8 mouse cellular contexts compared by ENCODE assay signal in genomic region chr19:42794914-42795613, GRCm38 (mm10). TPM values are rescaled to one million over a fixed set of nuclear protein-coding genes. Genes with fewer than 3 reads are reported as not detected.
DNase-seq lines count a peak whose midpoint lies in the region; ATAC-seq lines count a peak whose summit lies in the region.

No protein-coding gene starts in this region.

- no peak overlapping the region for H3K27ac ChIP-seq in heart, embryonic 14.5 days (replicated peaks in 1 of 2; ENCODE audit: control insufficient read depth in 1 of 2, insufficient read depth in 1 of 2, low read depth in 2 of 2, low read length in 2 of 2)
- no peak overlapping the region for H3K27ac ChIP-seq in liver, embryonic 12.5 days
- H3K27ac ChIP-seq in stomach, embryonic 14.5 days (ENCODE audit: low read length), result 0 out of 2 replicates have a peak overlapping the region, but pooled peaks have one; percentile 44

- H3K9me3 ChIP-seq in heart, embryonic 14.5 days (ENCODE audit: control insufficient read depth, low read length), result no peaks in the 10 kb centered on the region
- no peaks in the 10 kb centered on the region for H3K9me3 ChIP-seq in liver, embryonic 12.5 days (replicated peaks)
- H3K9me3 ChIP-seq in stomach, embryonic 14.5 days (ENCODE audit: control insufficient read depth, low read depth, low read length), result no peaks in the 10 kb centered on the region

- peak overlapping the region; percentile 48 for H3K9ac ChIP-seq in heart, embryonic 14.5 days (ENCODE audit: low read length)
- no peak overlapping the region for H3K9ac ChIP-seq in liver, embryonic 12.5 days
- H3K9ac ChIP-seq in stomach, embryonic 14.5 days (replicated peaks; ENCODE audit: low read depth, low read length), result no peak overlapping the region

- H3K4me3 ChIP-seq in heart, embryonic 14.5 days (ENCODE audit: control insufficient read depth in 1 of 2, insufficient read depth in 1 of 2, low read depth in 1 of 2, low read length in 2 of 2), result peak overlapping the region; percentile 46 to 51
- peak overlapping the region; percentile 28 for H3K4me3 ChIP-seq in liver, embryonic 12.5 days
- peak overlapping the region; percentile 27 for H3K4me3 ChIP-seq in stomach, embryonic 14.5 days (ENCODE audit: low read depth, low read length)

- DNase-seq in CD8-positive naive resting alpha-beta T cell, adult 2 months (ENCODE audit: low read depth in 2 of 2, low spot score in 2 of 2), result peak; percentile 70 to 73
- DNase-seq in c-Kit-negative CD71-positive TER-119-positive erythroid progenitor cells, embryonic 14.5 days (ENCODE audit: low read depth, low spot score), result peak; percentile 49
- DNase-seq in fibroblast of lung, adult 2 months (ENCODE audit: low read depth), result peak; percentile 35
- DNase-seq in kidney, postnatal 14 days, result peak; percentile 87
- peak; percentile 67 to 78 for DNase-seq in natural killer cell, adult 2 months (ENCODE audit: low spot score in 2 of 2)

- H3K4me1 ChIP-seq in heart, embryonic 14.5 days (ENCODE audit: control insufficient read depth in 2 of 2, insufficient read depth in 2 of 2, low read length in 2 of 2), result peaks cover 2 to 4% of the 10 kb centered on the region in 2 experiments; a peak in 2 of 4 replicates
- 0 out of 2 replicates have a peak, but pooled peaks cover 4% of the 10 kb centered on the region for H3K4me1 ChIP-seq in liver, embryonic 12.5 days
- 0 out of 2 replicates have a peak, but pooled peaks cover 6% of the 10 kb centered on the region for H3K4me1 ChIP-seq in stomach, embryonic 14.5 days (ENCODE audit: control insufficient read depth, insufficient read depth, low read length)

- peak; percentile 35 for ATAC-seq in heart, embryonic 14.5 days (ENCODE audit: insufficient number of reproducible peaks, insufficient read depth, low FRiP score, low read depth)
- peak; percentile 59 for ATAC-seq in liver, embryonic 12.5 days
- ATAC-seq in stomach, embryonic 14.5 days (ENCODE audit: insufficient number of reproducible peaks, insufficient read depth, low FRiP score, low read depth), result peak; percentile 87

- H3K4me2 ChIP-seq in heart, embryonic 14.5 days (ENCODE audit: low read length), result peak overlapping the region; percentile 78
- H3K4me2 ChIP-seq in liver, embryonic 12.5 days, result peak overlapping the region; percentile 60
- peak overlapping the region; percentile 54 for H3K4me2 ChIP-seq in stomach, embryonic 14.5 days (replicated peaks; ENCODE audit: low read depth, low read length)

- WGBS in heart, embryonic 14.5 days, result 2% methylated on average over 30 of the region's 31 CpGs
- WGBS in liver, embryonic 12.5 days (ENCODE audit: insufficient replicate concordance), result 2% methylated on average over 31 of the region's 31 CpGs
- WGBS in stomach, embryonic 14.5 days, result 1% methylated on average over 31 of the region's 31 CpGs

- peaks cover 4% of the 10 kb centered on the region; the same call in 1 of the 2 replicates for H3K27me3 ChIP-seq in heart, embryonic 14.5 days (ENCODE audit: control insufficient read depth, insufficient read depth, low read length)
- peaks cover 31% of the 10 kb centered on the region for H3K27me3 ChIP-seq in liver, embryonic 12.5 days (replicated peaks)
- H3K27me3 ChIP-seq in stomach, embryonic 14.5 days (ENCODE audit: control insufficient read depth, insufficient read depth, low read length), result no peaks in the 10 kb centered on the region

- H3K36me3 ChIP-seq in heart, embryonic 14.5 days (ENCODE audit: control insufficient read depth, insufficient read depth, low read length), result no peaks in the 10 kb centered on the region
- H3K36me3 ChIP-seq in liver, embryonic 12.5 days, result no peaks in the 10 kb centered on the region
- H3K36me3 ChIP-seq in stomach, embryonic 14.5 days (ENCODE audit: control insufficient read depth, insufficient read depth, low read length), result no peaks in the 10 kb centered on the region

RNA-seq across cellular contexts. Expression of gene Hps1, which starts 15.3 kb away (rescaled TPM):
- 4.9 and 5.6 TPM in 2 replicates for polyA plus RNA-seq in heart, embryonic 14.5 days (2014; fragmentation: Nextera tagmentation; extraction: Ambion mirVana)
- polyA plus RNA-seq in liver, embryonic 12.5 days (2016; fragmentation: Nextera tagmentation; extraction: Ambion mirVana), result 12.2 and 13.6 TPM in 2 replicates
- 13.2 and 14.3 TPM in 2 replicates for polyA plus RNA-seq in stomach, embryonic 14.5 days (2014; fragmentation: Nextera tagmentation; extraction: Ambion mirVana)

RNA-seq across cellular contexts. Expression of gene Pyroxd2, which starts 42.5 kb away (rescaled TPM):
- polyA plus RNA-seq in heart, embryonic 14.5 days (2014; fragmentation: Nextera tagmentation; extraction: Ambion mirVana), result 4.4 and 4.7 TPM in 2 replicates
- polyA plus RNA-seq in liver, embryonic 12.5 days (2016; fragmentation: Nextera tagmentation; extraction: Ambion mirVana), result 1.3 and 1.5 TPM in 2 replicates
- 2.8 and 3.1 TPM in 2 replicates for polyA plus RNA-seq in stomach, embryonic 14.5 days (2014; fragmentation: Nextera tagmentation; extraction: Ambion mirVana)

Comparison
In these comparisons a context has a peak if more than half of its experiments do, and no peak if none do; other contexts are left out.
1. DNase-seq: peak in every context shown above with its lines; median percentile 87 in kidney, postnatal 14 days; 72 in natural killer cell, adult 2 months; 72 in CD8-positive naive resting alpha-beta T cell, adult 2 months; 49 in c-Kit-negative CD71-positive TER-119-positive erythroid progenitor cells, embryonic 14.5 days; 35 in fibroblast of lung, adult 2 months.
2. ATAC-seq: peak in every context shown above with its lines; median percentile 87 in stomach, embryonic 14.5 days; 59 in liver, embryonic 12.5 days; 35 in heart, embryonic 14.5 days.